Comparison of ENCODE assay signal across 23 mouse cellular contexts in the genomic region with DNA sequence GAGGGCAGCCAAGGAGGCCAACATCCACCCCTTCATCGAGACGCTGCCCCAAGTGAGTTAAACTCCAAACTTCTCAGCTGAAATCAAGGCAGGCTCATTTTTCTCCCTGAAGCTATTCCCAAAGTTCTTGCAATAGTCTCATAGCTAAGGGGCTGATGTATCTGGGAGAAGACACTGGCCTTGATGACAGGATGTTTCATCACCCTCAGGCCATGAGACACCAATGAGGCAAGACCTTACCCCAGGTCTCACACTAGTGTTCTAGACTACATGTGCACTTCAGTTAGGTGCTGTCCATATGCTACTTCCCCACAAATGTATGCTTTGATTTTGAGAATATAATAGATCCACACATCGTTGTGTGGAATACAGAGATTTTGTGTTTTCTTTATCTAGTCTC.
"Had no signal": no experiment of that assay in that cellular context is flagged by ENCODE, and none has a peak within 500 bp of the region (broad histone marks: within the 10 kb centered on the region; RNA-seq: fewer than 3 reads in every experiment).

No protein-coding gene starts in this region.

- DNase-seq: gastrocnemius, postnatal 14 days; heart, adult 2 months; heart, postnatal 14 days; heart, postnatal 36 days; kidney, adult 11 months; kidney, adult 2 months; kidney, adult 9 months; kidney, postnatal 14 days; kidney, postnatal 36 days; layer of hippocampus, adult 9-11 months; layer of hippocampus, postnatal 36 days; liver; liver, embryonic 13.5 days had no signal

- ATAC-seq: hindbrain, postnatal 0 days; intestine, embryonic 16.5 days had no signal

- H3K4me3 ChIP-seq: heart, adult 2 months; heart, embryonic 13.5 days; heart, embryonic 15.5 days; hindbrain, embryonic 13.5 days; hindbrain, embryonic 15.5 days; kidney, embryonic 15.5 days; limb, embryonic 10.5 days; limb, embryonic 12.5 days; liver, embryonic 13.5 days had no signal

- H3K27ac ChIP-seq: heart, adult 2 months; heart, embryonic 13.5 days; heart, embryonic 15.5 days; hindbrain, embryonic 13.5 days; hindbrain, embryonic 15.5 days; hindbrain, postnatal 0 days; kidney, embryonic 15.5 days; kidney, postnatal 0 days; limb, embryonic 10.5 days; limb, embryonic 12.5 days; liver, embryonic 13.5 days had no signal
